Mouse (Mus musculus): Measurements from ENCODE around the gene Ppp1r3f.

The Ppp1r3f gene

DNA sequence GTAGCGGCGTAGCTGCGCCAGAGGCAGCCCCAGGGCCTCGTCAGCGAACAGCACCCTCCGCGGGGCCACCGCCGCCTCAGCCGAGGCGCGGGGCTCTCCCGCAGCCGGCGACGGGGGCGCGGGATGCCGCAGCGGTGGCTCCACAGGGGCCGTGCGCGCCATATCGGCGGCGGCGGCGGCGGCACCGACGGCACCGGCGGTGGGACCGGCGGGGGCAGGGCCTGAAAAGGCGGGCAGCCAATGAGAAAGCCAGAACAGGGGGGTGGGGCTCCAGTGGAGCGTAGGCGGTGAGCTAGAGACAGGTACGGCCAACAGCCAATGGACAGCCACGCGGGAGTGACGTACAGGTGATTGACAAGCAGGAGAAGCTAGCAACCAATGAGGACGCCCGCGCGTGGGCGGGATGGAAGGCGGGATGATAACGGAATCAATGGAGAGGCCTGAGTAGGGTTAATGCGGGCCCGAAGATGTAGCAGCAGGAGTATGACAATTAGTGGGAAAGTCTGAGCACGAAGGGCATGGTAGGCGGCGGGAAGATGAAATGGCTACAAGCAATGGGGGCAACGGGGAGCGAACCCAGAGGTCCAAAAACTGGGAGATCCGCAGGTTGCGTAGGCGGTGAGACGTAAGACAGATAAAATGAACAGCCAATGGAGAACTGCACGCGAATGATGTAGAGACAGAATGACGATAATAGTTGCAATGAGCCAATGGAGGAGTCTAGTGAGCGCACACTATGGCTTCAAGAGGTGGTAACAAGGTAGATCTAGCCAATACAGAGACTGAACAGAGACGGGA is at the start of gene Ppp1r3f:
Gene Ppp1r3f (minus strand): TSS at position 197 of the 798 bp plus-strand sequence.
- peak; percentile 82 for DNase-seq (ENCODE audit: extremely low spot score, low spot score)

DNA sequence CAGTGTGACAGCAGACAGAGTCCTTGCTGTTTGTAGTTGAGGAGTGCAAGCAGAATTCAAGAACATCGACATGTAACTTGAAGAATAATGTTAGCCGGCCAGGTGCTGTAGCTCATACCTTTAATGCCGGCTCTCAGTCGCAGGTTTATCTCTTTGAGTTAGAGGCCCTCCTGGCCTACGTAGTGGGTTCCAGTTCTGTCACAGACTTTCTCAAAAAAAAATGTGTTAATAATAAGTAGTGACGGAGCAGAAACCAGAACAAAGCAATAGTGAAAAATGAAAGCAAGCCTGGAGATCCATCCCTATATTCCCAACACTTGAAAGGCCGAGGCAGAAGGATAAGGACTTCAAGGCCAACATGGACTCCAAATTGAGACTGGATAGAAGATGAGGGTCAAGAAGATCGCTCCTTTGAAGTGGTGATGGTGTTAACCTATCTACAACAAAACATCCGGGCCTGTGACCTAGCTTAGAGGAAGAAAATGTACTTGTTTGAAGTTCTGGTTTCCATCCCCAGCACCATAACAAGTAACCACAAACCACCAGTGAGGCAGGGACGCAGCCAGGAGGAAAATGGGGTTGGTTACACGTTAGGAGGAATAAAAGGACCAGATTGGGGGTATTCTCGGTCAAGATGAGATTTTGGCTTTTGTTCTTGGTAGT is 43.9 kb upstream of the Ppp1r3f start:
- DNase-seq (ENCODE audit: extremely low spot score, low spot score), result no peak

DNA sequence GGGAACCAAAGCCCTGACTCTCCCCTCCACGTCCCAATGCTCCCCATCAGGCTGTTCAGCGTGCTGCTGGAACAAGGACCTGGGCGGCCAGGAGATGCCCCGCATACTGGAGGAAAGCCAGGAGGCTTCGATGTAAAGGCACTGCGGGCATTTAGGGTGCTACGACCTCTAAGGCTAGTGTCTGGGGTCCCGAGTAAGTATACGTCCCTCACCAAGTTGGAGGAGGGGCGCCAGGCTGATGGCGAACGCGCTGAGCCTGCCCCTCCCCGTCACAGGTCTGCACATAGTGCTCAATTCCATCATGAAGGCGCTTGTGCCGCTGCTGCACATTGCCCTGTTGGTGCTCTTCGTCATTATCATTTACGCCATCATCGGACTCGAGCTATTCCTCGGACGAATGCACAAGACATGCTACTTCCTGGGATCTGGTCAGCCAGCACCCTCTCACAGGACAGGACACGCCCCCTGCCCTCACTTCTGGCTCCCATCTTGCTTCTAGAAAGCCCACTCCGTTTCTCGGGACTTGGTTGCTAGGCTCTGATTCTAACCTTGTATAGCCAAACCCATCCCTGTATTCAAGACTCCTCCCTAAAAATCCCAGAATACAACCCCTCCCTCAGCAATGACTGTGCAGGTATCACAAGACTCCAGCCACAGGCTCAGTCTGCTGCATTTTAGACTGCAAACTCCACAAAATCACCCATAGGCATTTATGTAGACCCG is 36.6 kb upstream of the Ppp1r3f start:
- DNase-seq (ENCODE audit: extremely low spot score, low spot score), result peak; percentile 13

DNA sequence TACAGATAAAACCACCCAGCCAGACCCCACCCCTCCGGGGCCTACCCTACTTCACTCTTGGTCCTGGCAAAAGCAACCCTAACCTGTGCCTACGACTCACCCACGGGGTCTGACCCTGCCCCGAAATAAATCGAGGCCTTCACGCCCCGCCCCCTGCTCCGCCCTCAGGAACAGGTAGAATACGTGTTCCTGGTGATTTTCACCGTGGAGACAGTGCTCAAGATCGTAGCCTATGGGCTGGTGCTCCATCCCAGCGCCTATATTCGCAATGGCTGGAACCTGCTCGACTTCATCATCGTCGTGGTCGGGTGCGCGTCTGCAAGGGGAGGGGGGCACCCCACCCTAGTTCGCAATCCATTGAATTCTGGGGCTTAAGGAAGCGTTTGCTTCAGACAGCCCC is 36.0 kb upstream of the Ppp1r3f start:
- DNase-seq (ENCODE audit: extremely low spot score, low spot score), result no peak

DNA sequence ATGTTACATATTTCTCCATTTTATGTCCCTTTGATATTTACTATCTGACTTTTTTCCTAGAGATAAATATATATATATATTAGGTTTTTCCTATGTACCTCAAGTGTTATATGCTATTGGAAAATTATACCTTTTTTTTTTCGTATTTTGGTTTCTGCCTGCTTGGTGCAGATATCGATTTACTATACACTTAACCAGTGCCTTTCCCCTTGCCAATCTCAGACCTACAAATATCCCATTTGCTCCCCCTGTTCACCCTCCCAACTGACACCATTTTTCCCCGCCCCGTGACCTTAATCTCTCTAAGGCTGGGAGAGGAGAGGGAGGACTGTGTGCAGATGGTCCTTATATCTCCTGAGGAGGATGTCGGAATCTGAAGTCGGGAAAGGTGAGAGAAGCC is 32.7 kb upstream of the Ppp1r3f start, which contains the start of gene Cacna1f:
Gene Cacna1f (plus strand): TSS at position 301 of the 400 bp plus-strand sequence.
- no peak for DNase-seq (ENCODE audit: extremely low spot score, low spot score)

DNA sequence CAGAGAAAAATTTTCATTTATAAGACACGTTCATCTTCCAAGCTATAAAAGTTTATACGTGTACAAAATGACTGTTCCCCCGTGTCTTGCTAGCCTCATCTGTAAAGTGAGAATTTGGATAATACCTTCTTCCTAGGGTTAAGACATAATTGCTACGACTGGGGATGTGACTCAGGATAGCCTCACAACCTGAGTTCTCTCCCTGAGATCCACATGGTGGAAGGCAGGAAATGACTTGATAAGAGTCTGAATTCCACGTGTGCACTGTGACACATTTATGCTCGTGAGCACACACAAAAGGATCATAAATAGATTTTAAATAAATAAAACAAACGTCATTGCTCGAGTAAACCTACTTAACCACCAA is 31.5 kb upstream of the Ppp1r3f start:
- no peak for DNase-seq (ENCODE audit: extremely low spot score, low spot score)

DNA sequence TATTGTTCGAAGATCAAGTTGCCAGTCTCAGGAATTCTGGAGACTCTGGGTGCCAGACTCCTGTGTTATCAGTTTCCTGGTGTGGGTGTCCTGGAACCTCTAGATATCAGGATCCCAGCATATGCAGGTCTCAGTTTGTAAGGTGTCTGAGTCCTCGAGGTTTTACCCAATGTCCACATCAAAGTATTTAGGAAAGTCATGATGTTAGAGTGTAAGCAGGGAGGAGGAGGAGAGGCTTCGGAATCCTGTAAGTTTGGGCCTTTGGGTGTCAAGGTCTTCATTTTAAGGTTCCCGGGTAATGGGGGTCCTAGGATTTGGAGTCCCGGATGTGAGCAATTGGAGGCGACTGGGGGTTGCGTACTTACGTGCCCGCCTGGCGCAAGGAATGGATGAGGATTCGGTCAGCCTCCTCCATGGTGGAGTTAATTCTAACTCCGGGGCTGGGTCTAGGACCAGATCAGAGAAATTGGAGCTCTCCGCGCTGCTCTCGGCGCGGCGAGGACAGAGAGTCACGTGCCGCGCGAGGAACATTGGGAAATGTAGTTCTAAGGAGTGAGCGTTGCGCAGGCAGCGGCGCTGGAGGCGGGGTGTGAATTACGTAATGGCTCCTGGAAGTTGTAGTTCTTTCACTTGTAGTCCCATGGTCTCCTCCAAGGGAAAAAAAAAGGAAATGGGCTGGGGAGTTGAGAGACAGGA is 30.9 kb upstream of the Ppp1r3f start, which contains the start of gene Ccdc22:
Gene Ccdc22 (minus strand): TSS at position 639 of the 696 bp plus-strand sequence.
- DNase-seq (ENCODE audit: extremely low spot score, low spot score), result peak; percentile 67

DNA sequence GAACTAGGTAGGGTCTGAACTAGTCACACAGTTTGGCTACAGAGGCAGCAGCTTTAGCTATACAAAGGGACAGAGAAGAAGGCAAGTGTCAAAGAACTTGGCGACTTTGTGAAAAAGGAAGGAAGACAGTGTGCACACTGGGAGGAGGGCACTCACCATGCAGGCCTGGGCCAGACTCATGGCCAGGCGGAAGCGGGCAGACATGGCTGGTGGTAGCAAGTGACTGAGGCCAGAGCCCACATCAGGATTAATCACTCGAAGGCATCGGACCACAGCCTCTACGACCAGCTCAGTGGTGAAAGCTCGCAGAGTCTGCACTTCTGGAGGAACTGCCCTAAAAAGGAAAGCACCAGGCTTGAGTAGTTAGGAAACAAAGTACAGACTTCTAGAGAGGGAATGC is 29.9 kb upstream of the Ppp1r3f start:
- no peak for DNase-seq (ENCODE audit: extremely low spot score, low spot score)

DNA sequence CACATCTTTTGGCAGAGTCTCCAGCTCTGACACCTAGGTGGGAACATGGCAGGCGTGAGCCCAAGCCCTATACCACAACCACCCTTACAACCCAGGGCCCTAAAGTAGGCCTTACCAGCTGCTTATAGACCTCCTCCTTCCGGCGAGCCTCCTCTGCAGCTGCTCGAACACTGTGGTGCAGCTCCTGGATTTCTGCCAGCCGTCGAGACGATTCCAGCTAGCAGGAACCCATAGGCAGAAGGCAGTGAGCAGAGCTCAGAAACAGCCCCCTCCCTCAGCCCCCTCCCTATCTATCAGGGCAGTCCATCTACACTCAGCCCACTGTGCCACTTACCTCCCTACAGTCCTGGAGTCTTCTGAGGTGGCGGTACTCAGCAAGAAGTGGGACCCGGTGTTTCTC is 21.3 kb upstream of the Ppp1r3f start:
- no peak for DNase-seq (ENCODE audit: extremely low spot score, low spot score)

DNA sequence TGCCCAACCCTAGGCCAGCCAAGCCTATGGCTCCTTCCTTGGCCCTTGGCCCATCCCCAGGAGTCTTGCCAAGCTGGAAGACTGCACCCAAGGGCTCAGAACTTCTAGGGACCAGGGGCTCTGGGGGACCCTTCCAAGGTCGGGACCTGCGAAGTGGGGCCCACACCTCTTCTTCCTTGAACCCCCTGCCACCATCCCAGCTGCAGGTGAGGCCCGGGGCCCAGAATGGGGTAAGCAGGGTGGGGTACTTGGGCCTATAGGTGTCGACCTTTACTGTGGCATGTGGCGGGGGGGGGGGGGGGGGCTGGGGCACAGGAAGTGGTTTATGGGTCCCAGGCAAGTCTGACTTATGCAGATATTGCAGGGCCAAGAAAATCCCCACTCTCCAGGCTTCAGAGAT is 12.3 kb upstream of the Ppp1r3f start:
- DNase-seq (ENCODE audit: extremely low spot score, low spot score), result no peak

DNA sequence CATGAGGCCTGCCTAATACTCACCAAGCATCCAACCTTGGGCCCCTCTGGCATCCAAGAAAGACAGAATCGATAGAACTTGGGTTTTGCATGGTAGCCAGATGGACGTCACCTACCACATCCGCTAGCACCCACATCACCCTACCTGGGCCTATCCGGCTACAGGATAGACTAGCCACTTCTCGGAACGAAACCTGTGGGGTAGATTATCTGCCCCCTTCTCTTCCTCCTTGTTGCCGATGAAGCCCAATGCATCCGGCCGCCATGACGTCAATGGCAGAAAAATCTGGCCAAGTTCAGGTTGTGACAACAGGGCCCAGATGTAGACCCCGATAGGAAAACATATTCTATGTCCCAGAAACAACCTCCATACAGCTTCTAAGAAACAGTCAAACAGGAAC is 9.8 kb upstream of the Ppp1r3f start:
- DNase-seq (ENCODE audit: extremely low spot score, low spot score), result no peak

DNA sequence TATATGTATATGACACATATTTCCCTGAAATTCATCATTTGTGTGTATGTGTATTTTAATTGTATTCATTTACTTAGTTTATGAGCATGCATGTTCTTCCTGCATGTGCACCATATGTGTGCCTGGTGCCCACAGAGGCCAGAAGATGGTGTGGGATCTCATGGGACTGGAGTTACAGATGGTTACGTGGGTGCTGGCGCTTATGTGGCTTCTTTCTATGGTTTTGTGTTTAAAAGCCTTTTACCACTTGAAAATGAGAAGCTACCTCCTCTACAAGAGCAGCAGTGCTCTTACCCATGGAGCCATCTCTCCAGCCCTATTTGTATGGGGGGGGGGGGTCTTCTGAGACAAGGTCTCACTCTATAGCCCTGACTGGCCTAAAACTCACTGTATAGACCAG is 7.1 kb upstream of the Ppp1r3f start:
- DNase-seq (ENCODE audit: extremely low spot score, low spot score), result no peak

DNA sequence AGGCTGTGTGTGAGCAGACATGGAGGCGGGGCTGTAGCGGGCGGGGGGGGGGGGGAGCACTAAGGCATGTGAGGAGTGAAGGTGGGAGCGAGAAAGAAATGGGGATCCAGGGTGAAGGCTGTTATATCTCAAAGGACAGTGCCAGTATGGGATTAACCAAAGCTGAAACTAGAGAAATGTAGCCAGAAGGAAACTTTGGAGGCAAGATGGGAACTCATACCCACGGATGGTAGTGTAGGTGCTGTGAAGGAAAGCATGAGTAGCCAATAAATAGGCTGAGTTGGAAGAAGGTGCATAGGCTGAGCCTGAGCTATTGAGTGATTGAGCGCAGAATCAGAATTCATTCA is 775 bp upstream of the Ppp1r3f start:
- DNase-seq (ENCODE audit: extremely low spot score, low spot score), result no peak

DNA sequence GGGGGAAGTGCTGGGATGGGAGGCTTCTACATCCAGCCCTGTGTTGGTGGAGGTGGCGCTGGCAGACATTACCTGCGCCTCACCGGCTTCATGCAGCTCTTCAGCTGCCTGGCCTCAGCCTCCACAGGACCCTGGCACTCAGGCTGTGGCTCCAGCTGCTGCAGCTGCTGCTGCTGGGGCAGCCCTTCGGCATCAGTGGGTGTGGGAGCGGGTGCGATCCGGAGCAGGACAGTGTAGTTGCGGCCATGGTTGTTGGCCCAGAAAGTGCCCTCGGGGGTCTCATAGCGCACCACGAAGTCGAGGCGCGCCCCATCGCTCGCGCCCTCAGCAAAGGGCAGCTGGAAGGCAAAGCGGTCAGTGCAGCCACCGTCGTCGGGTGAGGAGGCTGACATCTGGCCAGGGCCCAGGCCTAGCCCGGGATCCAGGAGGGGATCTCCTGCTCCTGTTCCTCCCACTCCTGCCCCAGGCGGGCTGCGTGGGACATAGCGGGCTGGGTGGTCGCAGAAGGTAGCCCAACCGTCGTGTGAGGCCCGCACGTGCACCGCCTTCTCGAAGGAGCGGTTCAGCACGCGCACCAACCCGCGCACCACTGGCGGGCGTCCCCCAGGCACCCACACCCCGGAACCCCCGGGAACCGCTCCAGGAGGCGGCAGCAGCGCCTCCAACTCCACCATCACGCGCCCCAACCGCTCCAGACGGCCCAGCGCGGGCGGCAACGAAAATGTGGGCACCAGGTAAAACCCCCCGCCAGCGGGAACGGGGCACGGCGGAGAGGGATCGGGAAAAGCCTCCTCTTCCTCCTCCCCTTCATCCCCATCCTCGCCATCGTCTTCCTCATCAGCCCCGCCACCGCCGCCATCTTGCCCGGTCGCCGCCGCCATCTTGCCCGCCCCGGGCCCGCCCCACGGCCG is 652 bp downstream of the Ppp1r3f start, which contains the start of gene Foxp3:
Gene Foxp3 (plus strand): TSS at position 469 of the 911 bp plus-strand sequence.
- peak; percentile 70 for DNase-seq (ENCODE audit: extremely low spot score, low spot score)

DNA sequence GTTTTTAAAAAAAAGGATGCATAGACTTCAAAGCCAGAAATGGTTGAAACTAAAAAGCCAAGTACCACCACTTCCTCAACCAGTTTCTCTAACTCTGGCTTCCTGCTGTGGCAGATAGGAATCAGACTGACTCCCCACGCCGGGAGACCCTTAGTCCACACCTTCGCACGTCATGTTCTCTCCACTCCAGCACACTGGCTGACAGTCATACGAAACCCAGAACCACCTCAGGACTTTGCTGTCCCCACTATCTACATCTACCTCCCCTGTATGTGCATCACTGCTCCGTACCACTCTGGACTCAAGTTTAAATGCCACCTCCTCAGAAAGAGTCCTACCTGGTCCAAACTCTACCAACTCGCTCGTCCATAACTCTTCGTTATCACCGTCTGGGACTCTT is 1.6 kb downstream of the Ppp1r3f start:
- no peak for DNase-seq (ENCODE audit: extremely low spot score, low spot score)

DNA sequence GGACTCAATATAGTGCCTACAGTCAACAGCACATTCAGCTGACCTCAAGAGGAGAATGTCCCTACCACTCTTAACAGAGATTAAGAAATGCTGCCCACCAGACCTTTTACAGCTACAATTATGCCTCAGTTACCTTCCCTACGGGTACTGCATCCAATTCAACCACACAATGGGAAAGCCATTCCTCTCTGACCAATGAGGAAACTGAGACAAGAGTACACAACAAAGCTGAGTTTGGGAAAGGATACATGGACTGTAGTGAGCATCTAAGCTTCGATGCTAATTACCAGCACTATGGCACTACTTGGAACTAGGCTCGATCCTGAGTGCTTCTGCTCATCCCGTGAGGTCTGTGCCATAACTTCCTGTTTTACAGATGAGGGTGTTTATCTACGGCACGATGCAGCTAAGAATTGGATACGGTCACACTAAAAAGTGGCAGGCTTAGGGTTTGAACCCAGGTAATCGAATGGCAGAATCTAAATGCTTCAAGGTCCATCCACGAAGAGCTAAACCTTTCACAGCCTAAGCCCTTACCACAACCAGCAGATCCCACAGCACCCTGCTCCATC is 2.4 kb downstream of the Ppp1r3f start:
- DNase-seq (ENCODE audit: extremely low spot score, low spot score), result no peak

DNA sequence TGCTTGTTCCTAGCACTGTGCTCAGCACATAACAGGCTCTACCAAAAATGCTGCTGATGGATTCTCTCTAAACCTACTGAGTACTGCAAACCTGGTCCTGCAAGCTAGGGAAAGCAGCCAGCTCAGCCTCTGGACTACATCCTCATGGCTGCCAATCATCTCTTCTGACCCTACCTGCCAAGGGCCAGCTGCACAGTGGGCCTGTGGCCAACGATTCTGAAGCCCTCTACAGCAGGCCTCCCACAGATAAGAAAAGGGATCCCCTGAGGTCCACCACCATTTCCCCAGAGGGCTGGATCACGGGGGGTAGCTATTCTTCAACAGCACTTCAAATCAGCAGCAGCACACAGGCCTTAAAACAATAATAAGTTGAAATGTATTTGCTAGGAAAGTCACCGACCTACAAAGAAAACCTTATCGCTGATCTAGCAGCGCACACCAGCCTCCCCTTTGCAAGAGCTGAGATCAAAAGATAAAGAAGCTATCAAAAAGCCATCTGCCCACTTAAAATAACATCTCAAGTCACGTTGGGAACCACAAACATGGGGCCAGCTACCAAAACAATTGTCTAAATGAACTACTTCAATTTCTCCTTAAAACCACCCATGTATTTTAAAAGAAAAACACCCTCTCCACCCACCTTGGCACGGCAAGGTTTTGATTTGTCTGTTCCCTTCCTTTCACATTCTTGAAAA is 3.5 kb downstream of the Ppp1r3f start:
- DNase-seq (ENCODE audit: extremely low spot score, low spot score), result no peak

DNA sequence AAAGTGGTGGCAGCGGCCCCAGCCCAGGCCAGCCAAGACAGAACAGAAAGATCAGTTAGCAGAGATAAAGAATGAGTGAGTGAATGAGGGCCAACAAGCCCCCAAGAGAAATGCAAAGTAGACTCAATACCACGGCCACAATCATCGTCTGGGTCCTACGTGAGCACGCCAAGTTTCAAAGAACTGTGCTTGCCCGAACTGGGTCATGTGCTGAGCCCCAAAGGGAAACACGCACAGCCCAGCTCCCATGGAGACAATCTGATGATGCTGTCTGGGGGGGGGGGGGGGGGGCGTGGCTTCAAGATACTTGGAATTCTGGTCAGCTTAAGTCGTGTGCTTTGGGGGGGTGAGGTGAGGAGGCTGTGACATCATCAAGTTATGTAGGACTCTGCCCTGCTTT is 6.6 kb downstream of the Ppp1r3f start:
- no peak for DNase-seq (ENCODE audit: extremely low spot score, low spot score)

DNA sequence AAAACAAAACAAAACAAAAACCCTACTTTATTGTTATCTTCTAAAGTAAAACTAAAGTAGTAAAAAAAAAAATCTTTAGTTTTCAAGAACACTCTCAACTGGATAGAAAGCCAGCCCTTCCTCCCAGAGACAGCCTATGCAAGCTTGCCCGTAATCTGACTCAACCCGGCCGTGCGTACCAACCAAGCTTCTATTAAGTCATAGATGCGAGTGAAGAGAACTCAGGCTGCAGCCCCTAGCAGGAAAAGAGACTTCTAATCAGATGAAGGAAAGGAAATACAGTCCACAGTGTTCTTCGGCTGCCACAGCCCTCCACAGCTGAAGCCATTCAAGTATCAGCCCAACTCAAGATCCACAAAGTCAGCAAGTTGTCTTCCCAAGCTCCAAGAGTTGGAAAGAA is 7.7 kb downstream of the Ppp1r3f start:
- DNase-seq (ENCODE audit: extremely low spot score, low spot score), result no peak

DNA sequence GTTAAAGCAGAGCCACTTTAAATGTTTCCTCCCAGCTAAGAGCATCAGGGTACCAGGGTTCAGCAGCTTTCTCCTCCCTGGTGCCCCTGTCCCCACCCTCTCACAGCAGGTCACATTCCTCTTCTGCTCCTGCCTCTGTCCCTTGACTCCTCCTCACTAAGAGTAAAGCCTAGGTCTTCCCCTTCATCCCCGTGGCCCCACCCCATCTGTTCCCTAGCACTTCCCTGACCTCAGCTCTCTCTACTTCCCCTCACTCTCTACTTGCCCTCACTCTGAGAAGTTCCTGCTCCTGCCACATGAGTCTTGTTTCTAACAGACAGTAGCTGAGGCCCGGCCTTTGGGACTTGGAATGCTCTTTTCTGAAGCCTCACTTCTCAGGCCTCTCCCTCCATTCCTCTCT is 11.0 kb downstream of the Ppp1r3f start:
- DNase-seq (ENCODE audit: extremely low spot score, low spot score), result no peak

Measured in neural tube, embryonic 10.5 days (tissue).